Mouse (Mus musculus): ENCODE results near the gene Dpagt1. TPM values are rescaled to one million over a fixed set of nuclear protein-coding genes. Genes with fewer than 3 reads are reported as not detected.
"Not testable (repeated sequence)": the region's sequence is repeated elsewhere in the genome, so short reads cannot be mapped to it uniquely, and the experiment has no call there.

Dpagt1 gene
- total RNA-seq, 2 experiments from 2014 or later, result 11.0 to 11.2 TPM

GRCm38 (mm10) chr9:44337436-44338169, 11.8 kb downstream of the Dpagt1 start:
- DNase-seq, result no peak

DNA sequence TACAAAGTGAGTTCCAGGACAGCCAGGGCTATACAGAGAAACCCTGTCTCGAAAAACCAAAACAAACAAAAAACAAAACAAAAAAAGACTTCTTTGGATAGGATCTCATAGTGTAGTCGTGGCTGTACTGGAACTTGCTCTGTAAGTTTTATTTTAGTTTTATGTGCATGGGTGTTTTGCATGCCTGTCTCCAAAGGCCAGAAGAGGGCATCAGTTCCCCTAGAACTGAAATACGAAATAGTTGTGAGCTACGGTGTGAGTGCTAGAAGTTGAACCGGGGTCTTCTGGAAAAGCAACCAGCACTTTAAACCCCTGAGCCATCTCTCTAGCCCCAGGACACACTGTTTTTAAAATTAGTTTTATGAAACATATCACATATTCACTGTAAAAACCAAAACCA, 12.8 kb downstream of the Dpagt1 start:
- DNase-seq, result no peak

DNA sequence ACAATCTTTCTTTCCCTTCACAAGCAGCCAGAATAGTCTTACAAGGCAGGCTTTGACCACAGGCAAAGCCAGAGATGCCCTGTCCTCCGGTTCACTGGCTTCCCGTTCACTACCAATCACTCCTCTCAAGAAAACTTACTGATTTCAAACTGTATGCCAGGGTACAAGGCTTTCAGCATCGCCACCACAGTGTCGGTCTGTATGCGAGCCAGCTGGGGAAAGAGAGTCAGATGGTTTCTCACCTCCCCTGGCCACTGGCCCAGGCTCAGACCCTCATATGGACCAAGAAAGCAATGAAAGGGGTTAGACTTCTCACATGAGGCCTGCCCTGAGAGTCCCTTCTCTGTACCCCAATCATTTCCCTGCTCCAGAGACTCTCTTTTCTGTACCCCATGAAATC, 15.7 kb downstream of the Dpagt1 start:
- DNase-seq, result no peak

- no peak for DNase-seq
Measured at GRCm38 (mm10) chr9:44342173-44342572, 16.4 kb downstream of the Dpagt1 start.

- DNase-seq, result no peak
Measured at GRCm38 (mm10) chr9:44342605-44343004, 16.8 kb downstream of the Dpagt1 start.

DNA sequence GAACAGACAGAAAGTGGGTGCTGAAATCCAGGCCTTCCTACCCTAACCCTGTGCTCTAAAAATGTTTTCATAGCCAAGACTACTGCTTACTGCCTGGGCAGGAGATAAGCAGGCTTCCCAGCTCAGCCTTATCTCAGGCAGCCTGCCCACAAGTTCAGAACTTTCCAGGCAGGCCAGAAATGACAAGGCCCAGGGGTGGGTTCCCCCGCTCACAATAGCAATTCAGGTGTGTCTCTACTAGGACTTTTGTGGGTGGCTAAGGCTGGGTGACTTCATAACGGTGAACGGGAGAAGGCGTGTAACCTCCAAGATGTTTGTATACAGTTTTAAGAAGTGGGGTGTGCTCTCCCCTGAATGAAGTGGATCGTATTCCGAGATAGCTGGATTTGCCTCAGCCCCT, 17.5 kb downstream of the Dpagt1 start:
- no peak for DNase-seq

DNA sequence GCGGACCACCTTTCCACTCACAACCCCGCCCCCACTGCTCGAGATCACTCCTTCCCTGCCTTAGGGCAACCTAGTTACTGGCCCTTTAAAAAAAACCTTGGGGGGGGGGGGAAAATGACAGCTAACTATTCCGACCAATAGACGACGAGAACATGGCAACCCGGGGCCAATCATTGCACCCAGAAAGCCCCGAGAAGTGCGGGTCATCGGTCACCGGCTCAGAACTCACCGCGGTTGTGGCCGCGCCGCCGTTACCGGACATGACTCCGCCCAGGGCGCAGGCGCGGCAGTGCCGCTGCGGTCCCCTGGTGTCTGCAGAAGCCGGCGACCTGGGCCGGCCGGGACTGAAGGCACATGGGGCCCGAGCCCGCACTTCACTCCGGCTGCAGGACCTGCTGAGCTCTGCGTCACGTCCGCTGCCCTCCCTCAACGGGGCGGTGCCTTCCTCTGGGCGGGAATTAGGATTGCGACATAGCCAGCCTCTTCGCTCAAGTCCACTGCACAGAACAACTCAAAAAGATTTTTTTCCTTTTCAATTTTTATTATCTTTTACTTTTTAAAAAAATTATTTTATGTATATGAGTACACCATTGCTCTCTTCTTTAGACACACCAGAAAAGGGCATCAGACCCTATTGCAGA, 18.1 kb downstream of the Dpagt1 start, which contains the start of gene Hmbs:
Gene Hmbs, minus strand, starts transcription at position 448 of the 641 bp plus-strand sequence.
- DNase-seq, result peak; percentile 92

DNA sequence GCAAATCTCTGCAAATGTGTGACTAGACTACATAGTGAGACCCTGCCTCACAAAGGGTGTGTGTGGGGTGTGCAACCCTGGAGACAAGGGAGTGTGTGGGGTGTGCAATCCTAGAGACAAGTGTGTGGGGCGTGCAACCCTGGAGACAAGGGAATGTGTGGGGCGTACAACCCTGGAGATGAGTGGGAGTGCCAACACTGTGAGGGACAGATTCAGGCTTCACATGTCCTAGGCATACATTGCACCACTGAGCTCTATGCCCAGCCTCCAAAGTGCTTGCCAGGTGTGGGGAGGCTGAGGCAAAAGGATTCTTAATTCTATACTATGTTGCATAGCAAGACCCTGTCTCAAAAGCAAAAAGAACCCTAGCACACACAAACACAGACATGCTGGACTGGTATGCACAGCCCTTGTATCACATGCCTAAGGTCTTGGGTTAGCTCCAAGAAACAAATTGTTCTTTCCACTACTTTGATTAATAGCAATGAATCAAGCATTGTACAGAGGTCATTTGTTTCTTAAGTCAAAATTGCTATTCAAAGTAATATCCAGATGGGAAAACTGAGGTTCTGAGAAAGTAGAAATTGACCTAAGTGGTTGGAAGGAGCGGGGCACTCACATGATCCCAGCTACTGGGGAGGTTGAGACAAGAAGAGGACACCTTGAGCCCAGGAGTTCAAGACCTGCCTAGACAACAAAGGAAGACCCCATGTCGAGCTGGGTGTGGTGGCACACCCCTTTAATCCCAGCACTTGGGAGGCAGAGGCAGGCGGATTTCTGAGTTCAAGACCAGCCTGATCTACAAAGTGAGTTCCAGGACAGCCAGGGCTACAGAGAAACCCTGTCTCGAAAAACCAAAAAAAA, 20.0 kb downstream of the Dpagt1 start:
- DNase-seq, result no peak

DNA sequence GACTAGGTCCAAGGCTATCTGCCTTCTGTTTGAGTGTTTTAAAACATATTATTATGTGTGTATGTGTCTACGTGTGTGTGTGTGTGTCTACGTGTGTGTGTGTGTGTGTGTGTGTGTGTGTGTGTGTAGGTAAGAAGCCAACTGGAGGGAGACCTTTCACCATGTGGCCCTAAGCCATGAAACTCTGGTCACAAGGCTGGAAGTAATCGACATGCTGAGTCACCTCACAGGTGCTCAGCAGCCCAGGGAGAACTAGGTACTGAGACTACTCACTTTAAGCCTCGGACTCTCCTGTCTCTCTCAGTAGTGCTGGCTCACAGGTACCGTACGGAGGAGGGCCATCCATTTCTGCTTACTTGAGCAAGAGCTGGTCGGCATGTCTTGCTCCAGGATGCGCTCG, 21.3 kb downstream of the Dpagt1 start:
- DNase-seq, result no peak

GRCm38 (mm10) chr9:44347621-44348020, 21.8 kb downstream of the Dpagt1 start:
- DNase-seq, result no peak

- DNase-seq, result no peak
Measured at GRCm38 (mm10) chr9:44348546-44348945, 22.7 kb downstream of the Dpagt1 start.

DNA sequence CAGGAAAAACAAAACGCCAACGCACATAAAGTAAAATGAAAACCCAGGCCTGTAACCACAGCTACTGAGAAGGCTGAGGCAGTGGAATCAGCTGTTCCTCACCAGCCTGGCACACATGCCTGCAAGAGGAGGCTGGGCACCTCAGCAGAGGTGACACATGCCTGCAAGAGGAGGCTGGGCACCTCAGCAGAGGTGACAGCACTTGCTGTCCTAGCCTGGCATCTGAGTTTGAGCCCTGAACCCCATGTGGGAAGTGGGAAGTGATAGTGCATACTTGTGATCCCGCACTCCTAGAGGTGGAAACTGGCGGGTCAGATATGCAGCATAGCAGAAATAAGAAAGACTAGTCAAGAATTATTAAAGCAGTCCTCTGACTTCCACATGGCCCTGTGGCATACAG, 25.6 kb downstream of the Dpagt1 start:
- DNase-seq, result no peak

GRCm38 (mm10) chr9:44352337-44352736, 26.5 kb downstream of the Dpagt1 start:
- DNase-seq, result no peak

DNA sequence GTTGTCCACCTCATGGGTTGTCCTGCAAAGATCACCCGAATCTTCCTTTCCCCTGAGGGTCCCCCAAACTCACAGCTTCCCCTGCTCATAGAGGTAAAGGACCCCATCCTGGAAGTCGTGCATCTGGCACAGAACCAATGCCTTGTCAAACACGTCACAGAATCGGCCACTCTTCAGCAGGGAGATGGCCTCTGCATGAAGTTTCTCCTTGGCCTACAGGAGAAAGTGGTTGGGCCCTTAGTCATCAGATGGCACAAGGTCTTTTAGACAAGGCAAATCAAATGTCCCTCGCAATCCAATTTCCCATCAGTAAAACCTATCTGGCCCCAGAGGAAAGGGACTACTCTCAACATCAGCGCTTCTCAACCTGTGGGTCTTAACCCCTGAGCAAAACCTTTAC, 27.3 kb downstream of the Dpagt1 start:
- DNase-seq, result no peak

DNA sequence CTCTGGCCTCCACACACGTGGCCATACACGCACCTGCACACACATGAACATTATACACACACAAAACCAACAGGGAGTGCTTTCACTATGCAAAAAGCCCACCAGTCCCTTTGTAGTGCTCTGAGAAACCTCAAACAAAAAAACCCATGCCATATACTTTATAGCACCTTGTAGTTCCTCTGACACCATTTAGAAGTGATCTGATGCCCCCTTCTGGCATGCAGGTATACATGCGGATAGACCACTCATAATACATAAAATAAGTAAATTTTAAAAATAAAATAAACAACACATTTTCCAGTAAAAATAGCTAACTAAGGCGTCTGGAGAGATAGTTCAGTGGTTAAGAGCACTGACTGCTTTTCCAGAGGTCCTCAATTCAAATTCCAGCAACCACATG, 31.4 kb downstream of the Dpagt1 start:
- no peak for DNase-seq

- DNase-seq, result peak; percentile 93
Measured at GRCm38 (mm10) chr9:44361190-44361917, 35.5 kb downstream of the Dpagt1 start, which contains the start of gene Vps11. Gene Vps11, minus strand, starts transcription at chr9:44361670.

- not testable (repeated sequence) for DNase-seq
Measured at GRCm38 (mm10) chr9:44361931-44362330, 36.1 kb downstream of the Dpagt1 start.

GRCm38 (mm10) chr9:44364480-44364879, 38.7 kb downstream of the Dpagt1 start:
- no peak for DNase-seq

- DNase-seq, result no peak
Measured at GRCm38 (mm10) chr9:44373386-44373785, 47.6 kb downstream of the Dpagt1 start.

DNA sequence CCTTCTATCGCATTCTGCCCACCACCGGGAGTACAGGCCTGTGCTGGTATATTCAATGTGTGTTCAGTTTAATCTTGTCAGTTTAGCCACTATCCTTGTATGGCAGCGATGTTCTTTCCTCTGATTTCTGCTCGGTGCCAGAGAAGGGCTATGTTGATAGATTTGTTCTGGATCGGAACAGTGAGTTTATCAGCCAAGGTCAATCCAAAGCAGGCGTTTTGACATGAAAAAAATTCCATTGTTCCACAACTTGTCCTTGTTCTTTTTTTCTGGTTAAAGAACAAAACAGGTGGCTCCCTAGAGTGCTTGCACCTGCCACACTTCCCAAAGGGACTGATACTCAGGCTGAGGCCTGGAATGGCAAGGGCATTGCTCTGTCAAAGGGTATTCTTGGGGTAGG, 50.3 kb downstream of the Dpagt1 start:
- DNase-seq, result no peak

- not testable (repeated sequence) for DNase-seq
Measured at GRCm38 (mm10) chr9:44377335-44377734, 51.5 kb downstream of the Dpagt1 start.

- DNase-seq, result no peak
Measured at GRCm38 (mm10) chr9:44378153-44378730, 52.4 kb downstream of the Dpagt1 start.

All from gastrocnemius, postnatal 25 days (tissue).